Mouse (Mus musculus) liver, adult (tissue): Measurements from ENCODE around the gene Vmp1.

ENCODE experiments used
- GATA4 ChIP-seq: IDR thresholded peaks from 2 replicates; pipeline ENCODE4 v1.6.1; 2014; ENCODE audit warnings: mild to moderate bottlenecking, low read length; ENCODE audit not compliant: insufficient replicate concordance

Gene Vmp1

GRCm38 (mm10) chr11:86624237-86624941, 59.2 kb downstream of the Vmp1 start:
- no peak for TF ChIP-seq GATA4

GRCm38 (mm10) chr11:86623402-86624010, 60.1 kb downstream of the Vmp1 start:
- TF ChIP-seq GATA4 = no peak

DNA sequence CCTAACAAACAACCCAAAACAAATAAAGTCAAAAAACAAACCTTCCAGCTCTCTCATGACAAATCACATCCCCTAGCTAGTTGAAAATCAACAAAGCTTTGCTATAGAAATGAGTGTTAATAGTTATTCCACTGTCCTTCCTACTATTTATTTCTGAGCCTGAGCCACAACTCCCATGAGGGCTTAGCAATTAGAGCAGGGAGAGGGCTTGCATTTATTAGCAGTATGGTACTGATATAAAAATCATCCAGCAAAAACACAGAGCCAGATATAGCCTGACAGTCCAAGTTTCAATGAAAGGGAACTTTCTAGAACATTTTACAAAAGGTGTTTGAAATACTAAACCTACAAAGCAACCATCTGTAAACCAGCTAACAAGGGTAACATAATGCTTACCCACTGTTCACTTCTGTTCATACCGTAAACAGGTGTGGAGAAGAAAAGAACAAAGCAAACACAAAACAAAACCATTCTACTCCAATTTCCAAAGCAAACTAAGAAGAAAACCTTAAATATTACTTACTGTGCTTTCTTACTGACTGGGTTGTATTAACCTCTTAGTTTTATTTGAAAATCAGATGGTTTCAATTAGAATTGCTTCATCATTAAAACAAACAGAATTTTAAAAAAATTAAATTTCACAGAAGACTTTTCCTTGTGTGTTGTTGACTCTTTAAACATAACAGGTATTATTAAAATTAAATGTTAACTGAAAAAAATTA, 61.3 kb downstream of the Vmp1 start:
- no peak for TF ChIP-seq GATA4

DNA sequence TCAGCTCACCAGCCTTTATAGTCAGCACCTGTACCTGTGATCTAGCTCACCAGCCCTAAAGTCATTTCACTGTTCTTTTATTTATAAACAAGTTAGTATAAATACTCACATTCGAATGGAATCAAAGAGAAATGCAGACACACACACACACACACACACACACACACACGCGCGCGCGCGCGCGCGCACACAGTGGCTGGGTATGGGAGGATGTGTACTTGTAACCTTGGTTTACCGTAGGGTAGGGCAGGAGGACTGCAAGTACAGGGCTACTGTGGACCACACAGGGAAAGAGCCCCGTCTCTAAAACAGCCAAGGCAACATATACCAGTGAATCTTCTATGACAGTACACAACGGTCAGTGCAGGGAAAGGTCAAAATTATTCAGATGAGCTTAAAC, 62.5 kb downstream of the Vmp1 start:
- no peak for TF ChIP-seq GATA4

- no peak for TF ChIP-seq GATA4
Observed at GRCm38 (mm10) chr11:86618548-86619335, 64.9 kb downstream of the Vmp1 start.

- TF ChIP-seq GATA4 = no peak
Observed at GRCm38 (mm10) chr11:86614607-86615006, 69.0 kb downstream of the Vmp1 start.

DNA sequence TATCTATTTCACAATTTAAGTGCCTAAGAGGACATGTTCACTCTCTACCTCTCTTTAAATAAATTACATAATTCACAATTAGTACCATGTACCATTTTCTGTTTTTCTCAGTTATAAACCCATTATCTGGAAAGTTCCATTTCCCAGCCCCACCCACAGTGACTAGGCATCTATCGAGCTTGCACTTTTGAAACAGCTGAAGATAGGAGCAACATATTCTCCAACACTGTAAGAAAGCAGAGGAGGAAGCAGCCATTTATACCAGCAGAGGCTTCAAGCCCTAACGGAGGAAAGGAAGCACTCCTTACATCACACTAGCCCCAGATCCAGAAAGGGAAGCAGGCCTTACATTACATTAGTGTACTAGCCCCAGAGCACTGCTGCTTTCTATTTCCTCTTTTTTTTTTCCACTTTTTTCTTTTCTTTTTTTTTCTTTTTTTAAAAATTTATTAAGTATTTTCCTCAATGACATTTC, 69.5 kb downstream of the Vmp1 start:
- TF ChIP-seq GATA4 = no peak

DNA sequence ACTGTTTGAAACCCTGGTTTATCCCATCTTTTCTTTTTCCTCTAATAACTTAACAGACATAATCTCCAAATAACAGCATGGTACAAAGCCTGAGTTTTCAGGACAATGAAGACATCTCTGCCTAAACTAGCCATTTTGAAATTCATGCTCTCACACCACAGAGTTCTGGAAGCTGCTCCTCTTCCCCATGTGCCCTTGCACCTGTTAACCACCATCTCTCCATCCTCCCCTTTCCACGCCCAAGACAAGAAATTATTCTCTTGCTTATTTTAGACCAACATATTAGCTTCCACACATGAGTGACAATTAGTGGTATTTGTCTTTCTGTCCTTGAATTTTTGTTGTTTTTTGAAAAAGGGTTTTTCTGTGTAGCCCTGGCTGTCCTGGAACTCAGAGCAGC, 71.6 kb downstream of the Vmp1 start:
- no peak for TF ChIP-seq GATA4

DNA sequence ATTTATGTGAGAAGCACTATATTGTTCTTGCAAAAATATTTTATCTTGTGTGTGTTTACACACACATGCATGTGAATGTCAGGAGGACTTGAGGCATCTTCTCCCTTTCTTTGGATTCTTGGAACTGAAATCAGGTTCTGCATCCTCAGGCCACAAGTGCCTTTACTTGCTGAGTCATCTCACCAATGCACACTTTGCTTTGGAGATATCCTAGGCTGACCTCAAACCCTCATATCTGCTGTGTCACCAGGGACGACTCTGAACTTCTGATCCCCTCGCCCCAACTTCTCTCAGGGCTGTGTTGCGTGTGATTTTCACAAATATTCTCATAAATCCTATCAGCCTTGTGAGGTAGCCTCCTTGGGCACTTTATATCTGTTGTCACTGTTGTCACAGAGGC, 73.4 kb downstream of the Vmp1 start:
- no peak for TF ChIP-seq GATA4

DNA sequence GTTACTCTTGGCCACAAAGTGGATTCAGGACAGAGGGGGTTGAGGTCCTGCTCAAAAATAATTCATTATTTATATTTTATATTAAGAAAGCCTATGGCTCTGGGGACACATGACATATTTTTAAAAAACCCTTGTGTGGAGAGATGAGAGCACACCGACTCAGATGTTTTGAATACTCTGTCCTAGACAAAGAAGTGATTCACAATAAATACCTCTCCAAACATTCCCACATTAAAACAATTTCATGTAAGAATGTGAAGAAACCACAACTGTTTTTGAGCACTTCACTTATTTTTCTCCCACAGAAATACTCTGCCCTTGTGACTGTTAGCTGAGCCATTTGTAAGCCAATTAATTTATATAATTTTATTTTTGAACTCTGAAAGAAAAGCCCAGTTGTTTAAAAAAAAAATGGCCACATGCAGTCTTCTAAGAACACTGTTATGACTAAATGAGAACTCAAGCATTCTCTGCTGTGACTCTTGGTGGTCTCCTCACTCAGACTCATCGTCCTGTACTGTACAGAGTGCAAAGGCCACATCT, 75.8 kb downstream of the Vmp1 start:
- no peak for TF ChIP-seq GATA4

DNA sequence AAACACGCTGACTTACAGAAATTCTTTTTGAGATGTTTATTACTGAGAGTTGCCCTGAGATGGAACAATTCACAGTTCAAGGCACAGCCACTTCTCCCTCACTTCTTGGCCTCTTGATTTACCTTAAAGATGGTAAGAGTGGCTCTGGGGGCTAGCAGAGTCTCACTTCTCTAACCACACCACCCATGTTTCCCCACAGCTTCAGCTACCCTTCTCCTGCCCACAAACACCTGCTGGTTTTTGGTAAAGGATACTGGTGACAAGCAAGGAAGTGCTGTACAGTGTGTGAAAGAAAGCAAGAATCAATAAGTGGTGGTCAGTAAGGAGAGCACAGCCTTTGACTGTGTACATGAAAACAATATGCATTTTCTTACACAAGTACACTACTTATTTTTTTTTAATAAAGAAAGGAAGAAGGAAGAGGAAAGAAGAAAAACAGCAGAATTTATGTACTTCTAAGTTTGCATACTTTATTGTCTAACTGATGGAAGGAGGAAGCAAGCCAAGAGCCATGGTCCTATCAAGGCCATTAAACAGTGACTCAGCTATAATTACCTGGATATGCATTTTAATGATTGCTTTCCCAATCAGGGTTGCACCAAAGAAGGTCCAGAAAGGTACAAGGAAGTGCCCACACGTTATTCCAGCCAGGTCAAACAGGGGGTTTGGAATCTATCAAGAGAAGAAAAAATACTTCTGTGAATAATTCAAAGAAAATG, 76.9 kb downstream of the Vmp1 start:
- TF ChIP-seq GATA4 = no peak

GRCm38 (mm10) chr11:86604732-86605520, 78.7 kb downstream of the Vmp1 start:
- no peak for TF ChIP-seq GATA4

DNA sequence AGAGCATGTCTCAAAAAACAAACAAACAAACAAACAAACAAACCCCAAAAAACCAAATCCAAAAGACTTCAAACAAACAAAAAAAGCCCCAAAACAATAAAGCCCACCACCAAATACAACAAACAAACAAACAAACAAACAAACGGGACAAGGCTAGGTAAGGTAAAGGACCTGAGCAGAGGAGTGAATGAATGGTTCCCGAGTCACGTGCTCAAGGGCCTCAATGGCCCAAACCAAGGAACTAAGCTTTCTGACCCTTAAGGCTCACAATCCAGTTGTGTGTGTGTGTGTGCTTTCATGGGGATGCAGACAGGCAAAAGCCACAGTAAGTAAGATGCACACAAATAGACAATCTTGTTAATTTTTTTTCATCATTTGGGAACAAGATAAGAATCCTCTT, 79.3 kb downstream of the Vmp1 start:
- no peak for TF ChIP-seq GATA4

DNA sequence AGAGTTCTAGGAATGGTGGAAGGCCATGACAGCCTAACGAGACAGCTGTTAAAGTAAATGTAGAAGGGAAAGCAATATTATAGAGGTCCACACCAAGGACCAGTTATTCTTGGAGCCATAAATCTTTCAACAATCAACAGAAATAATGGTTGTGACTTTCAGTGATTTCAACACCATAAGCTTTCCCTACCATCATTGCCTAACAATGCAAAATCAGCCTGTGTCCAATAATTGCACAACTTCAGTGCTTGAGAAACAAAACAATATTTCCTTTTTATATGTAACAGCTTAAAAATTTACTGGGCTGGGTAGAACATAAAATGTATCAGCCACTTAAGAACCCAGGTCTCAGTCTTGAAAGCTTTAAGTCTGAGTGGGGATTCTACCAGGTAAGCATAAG, 79.9 kb downstream of the Vmp1 start:
- TF ChIP-seq GATA4 = no peak
